Mouse (Mus musculus) limb, embryonic 14.5 days (tissue): ENCODE results near the gene Gpatch2l. TPM values are rescaled to one million over a fixed set of nuclear protein-coding genes. Genes with fewer than 3 reads are reported as not detected.

ENCODE experiments used
- ATAC-seq: fragments of 200-750 bp; cut with Nextera tagmentation; 2 replicates; pipeline ENCODE4 v1.8.0; 2017; ENCODE audit warnings: low read depth, moderate number of reproducible peaks, moderate TSS enrichment; ENCODE audit not compliant: low FRiP score
- DNase-seq: peaks from one replicate; pipeline ENCODE4 v3.0.0-alpha.2; 2015; ENCODE audit warnings: low spot score
- H3K27ac ChIP-seq: fragments of 300-500 bp; sonication (generic); replicated peaks from 2 replicates; pipeline ENCODE4 v1.5.1; 2014; ENCODE audit warnings: low read depth, mild to moderate bottlenecking, low read length, moderate library complexity, mixed read lengths
- H3K27me3 ChIP-seq: fragments of 300-500 bp; sonication (generic); 2 replicates; pipeline ENCODE4 v1.6.1; 2014; ENCODE audit warnings: low read length, mixed read lengths; ENCODE audit not compliant: control insufficient read depth, insufficient read depth
- H3K36me3 ChIP-seq: fragments of 300-500 bp; sonication (generic); 2 replicates; pipeline ENCODE4 v1.6.1; 2014; ENCODE audit warnings: mild to moderate bottlenecking, low read length, moderate library complexity, mixed read lengths; ENCODE audit not compliant: control insufficient read depth, insufficient read depth
- H3K4me1 ChIP-seq: fragments of 300-500 bp; sonication (generic); 2 replicates; pipeline ENCODE4 v1.6.1; 2014; ENCODE audit warnings: antibody characterized with exemption, low read length, mixed read lengths; ENCODE audit not compliant: control insufficient read depth, insufficient read depth
- H3K4me2 ChIP-seq: fragments of 300-500 bp; sonication (generic); replicated peaks from 2 replicates; pipeline ENCODE4 v1.6.1; 2014; ENCODE audit warnings: low read depth, mild to moderate bottlenecking, low read length, moderate library complexity; ENCODE audit not compliant: severe bottlenecking
- H3K4me3 ChIP-seq: fragments of 300-500 bp; sonication (generic); replicated peaks from 2 replicates; pipeline ENCODE4 v1.5.1; 2014; ENCODE audit warnings: low read length
- H3K9ac ChIP-seq: fragments of 300-500 bp; sonication (generic); 2 replicates; pipeline ENCODE4 v1.6.1; 2014; ENCODE audit warnings: mild to moderate bottlenecking, low read depth, low read length, moderate library complexity; ENCODE audit not compliant: severe bottlenecking
- H3K9me3 ChIP-seq: fragments of 300-500 bp; sonication (generic); 2 replicates; pipeline ENCODE4 v1.6.1; 2016; ENCODE audit warnings: low read length; ENCODE audit not compliant: control insufficient read depth
- POLR2A ChIP-seq: fragments of 200-500 bp; IDR thresholded peaks from 2 replicates; pipeline ENCODE4 v1.8.0; 2012; ENCODE audit warnings: inconsistent platforms, mild to moderate bottlenecking, moderate library complexity, borderline replicate concordance; ENCODE audit not compliant: insufficient read depth, insufficient read length; ENCODE audit errors: extremely low read depth
- WGBS: fragments of 180-500 bp; shearing (Covaris S2); extraction: QIAGEN DNeasy Blood & Tissue Kit; methylation state at CpG from one replicate; pipeline ENCODE4 v1.1.7; 2014; 5-methylcytosine and 5-hydroxymethylcytosine counted together
- polyA plus RNA-seq, 2 experiments: library from polyadenylated mRNA; depleted of rRNA in 1 of 2; stranded (reverse) in 1 of 2; unstranded in 1 of 2; fragments of >200 nt; fragmentation: Nextera tagmentation in 1 of 2; extraction: Ambion mirVana in 1 of 2; gene quantifications; 2 replicates each; pipeline versions ENCODE4 v1.2.1 to v1.2.3; 2012 to 2014

Gene Gpatch2l
- polyA plus RNA-seq, 2 experiments = 15.3 to 16.5 TPM

- ATAC-seq = no peak
- no peak for DNase-seq
- peaks cover 11% of the 10 kb centered on the region; the same call in 1 of the 2 replicates for H3K27me3 ChIP-seq
- H3K9me3 ChIP-seq = no peaks in the 10 kb centered on the region
- H3K36me3 ChIP-seq = no peaks in the 10 kb centered on the region
- 38% methylated on average over 16 of the region's 16 CpGs for WGBS
- H3K4me1 ChIP-seq = peaks cover 10% of the 10 kb centered on the region; the same call in 1 of the 2 replicates
- TF ChIP-seq POLR2A = no peak
- H3K27ac ChIP-seq = no peak overlapping the region
- peak overlapping the region; percentile 60 for H3K4me2 ChIP-seq
- H3K9ac ChIP-seq = peak overlapping the region; percentile 54
- peak overlapping the region; percentile 35 for H3K4me3 ChIP-seq
Measured at GRCm38 (mm10) chr12:86221074-86221703, 20.5 kb upstream of the Gpatch2l start.

- H3K4me2 ChIP-seq = no peak overlapping the region
Measured at GRCm38 (mm10) chr12:86234295-86234694, 7.4 kb upstream of the Gpatch2l start.

GRCm38 (mm10) chr12:86238736-86239135 is 2.9 kb upstream of the Gpatch2l start:
- TF ChIP-seq POLR2A = no peak
- no peak for DNase-seq
- 0 out of 2 replicates have a peak, but pooled peaks cover 2% of the 10 kb centered on the region for H3K36me3 ChIP-seq
- 81% methylated on average over 2 of the region's 2 CpGs for WGBS
- ATAC-seq = no peak
- H3K4me1 ChIP-seq = peaks cover 13% of the 10 kb centered on the region
- no peak overlapping the region for H3K4me2 ChIP-seq
- no peaks in the 10 kb centered on the region for H3K27me3 ChIP-seq
- no peak overlapping the region for H3K4me3 ChIP-seq
- H3K27ac ChIP-seq = no peak overlapping the region
- no peaks in the 10 kb centered on the region for H3K9me3 ChIP-seq
- no peak overlapping the region for H3K9ac ChIP-seq

More at GRCm38 (mm10) chr12:86234295-86234694, 7.4 kb upstream of the Gpatch2l start:
- Histone ChIP-seq H3K27me3 (no peaks in the 10 kb centered on the region), H3K36me3 (no peaks in the 10 kb centered on the region), H3K4me1 (no peaks in the 10 kb centered on the region), H3K27ac (no peak overlapping the region), H3K4me3 (no peak overlapping the region), H3K9ac (no peak overlapping the region), H3K9me3 (no peaks in the 10 kb centered on the region)
- 67% methylated on average over 4 of the region's 4 CpGs for WGBS
- ATAC-seq (no peak), DNase-seq (no peak)
- no peak for TF ChIP-seq POLR2A

GRCm38 (mm10) chr12:86242563-86242962 is 905 bp downstream of the Gpatch2l start:
- Histone ChIP-seq H3K4me2 (peak overlapping the region; percentile 94), H3K4me3 (peak overlapping the region; percentile 76), H3K36me3 (peaks cover 23% of the 10 kb centered on the region), H3K9me3 (no peaks in the 10 kb centered on the region), H3K9ac (peak overlapping the region; percentile 86), H3K4me1 (peaks cover 19% of the 10 kb centered on the region), H3K27me3 (no peaks in the 10 kb centered on the region), H3K27ac (no peak overlapping the region)
- no peak for TF ChIP-seq POLR2A
- WGBS = 14% methylated on average over 7 of the region's 7 CpGs
- ATAC-seq (no peak), DNase-seq (no peak)

- DNase-seq = no peak
- WGBS = 95% methylated on average over 17 of the region's 17 CpGs
- H3K36me3 ChIP-seq = peaks cover 23% of the 10 kb centered on the region
- no peak for ATAC-seq
- no peak overlapping the region for H3K4me3 ChIP-seq
- no peaks in the 10 kb centered on the region for H3K27me3 ChIP-seq
- H3K9ac ChIP-seq = no peak overlapping the region
- no peak for TF ChIP-seq POLR2A
- H3K4me1 ChIP-seq = peaks cover 19% of the 10 kb centered on the region
- H3K9me3 ChIP-seq = no peaks in the 10 kb centered on the region
- no peak overlapping the region for H3K27ac ChIP-seq
- no peak overlapping the region for H3K4me2 ChIP-seq
Measured at GRCm38 (mm10) chr12:86243936-86244335, 2.3 kb downstream of the Gpatch2l start.
